Mouse (Mus musculus) limb, embryonic 14.5 days (tissue): Measurements from ENCODE around the gene Art4. TPM values are rescaled to one million over a fixed set of nuclear protein-coding genes. Genes with fewer than 3 reads are reported as not detected.
"Not testable (repeated sequence)": the region's sequence is repeated elsewhere in the genome, so short reads cannot be mapped to it uniquely, and the experiment has no call there.

ENCODE experiments used
- ATAC-seq: fragments of 200-750 bp; cut with Nextera tagmentation; 2 replicates; pipeline ENCODE4 v1.8.0; 2017; ENCODE audit warnings: low read depth, moderate number of reproducible peaks, moderate TSS enrichment; ENCODE audit not compliant: low FRiP score
- DNase-seq: peaks from one replicate; pipeline ENCODE4 v3.0.0-alpha.2; 2015; ENCODE audit warnings: low spot score
- H3K27ac ChIP-seq: fragments of 300-500 bp; sonication (generic); replicated peaks from 2 replicates; pipeline ENCODE4 v1.5.1; 2014; ENCODE audit warnings: low read depth, mild to moderate bottlenecking, low read length, moderate library complexity, mixed read lengths
- H3K27me3 ChIP-seq: fragments of 300-500 bp; sonication (generic); 2 replicates; pipeline ENCODE4 v1.6.1; 2014; ENCODE audit warnings: low read length, mixed read lengths; ENCODE audit not compliant: control insufficient read depth, insufficient read depth
- H3K36me3 ChIP-seq: fragments of 300-500 bp; sonication (generic); 2 replicates; pipeline ENCODE4 v1.6.1; 2014; ENCODE audit warnings: mild to moderate bottlenecking, low read length, moderate library complexity, mixed read lengths; ENCODE audit not compliant: control insufficient read depth, insufficient read depth
- H3K4me1 ChIP-seq: fragments of 300-500 bp; sonication (generic); 2 replicates; pipeline ENCODE4 v1.6.1; 2014; ENCODE audit warnings: antibody characterized with exemption, low read length, mixed read lengths; ENCODE audit not compliant: control insufficient read depth, insufficient read depth
- H3K4me2 ChIP-seq: fragments of 300-500 bp; sonication (generic); replicated peaks from 2 replicates; pipeline ENCODE4 v1.6.1; 2014; ENCODE audit warnings: low read depth, mild to moderate bottlenecking, low read length, moderate library complexity; ENCODE audit not compliant: severe bottlenecking
- H3K4me3 ChIP-seq: fragments of 300-500 bp; sonication (generic); replicated peaks from 2 replicates; pipeline ENCODE4 v1.5.1; 2014; ENCODE audit warnings: low read length
- H3K9ac ChIP-seq: fragments of 300-500 bp; sonication (generic); 2 replicates; pipeline ENCODE4 v1.6.1; 2014; ENCODE audit warnings: mild to moderate bottlenecking, low read depth, low read length, moderate library complexity; ENCODE audit not compliant: severe bottlenecking
- H3K9me3 ChIP-seq: fragments of 300-500 bp; sonication (generic); 2 replicates; pipeline ENCODE4 v1.6.1; 2016; ENCODE audit warnings: low read length; ENCODE audit not compliant: control insufficient read depth
- POLR2A ChIP-seq: fragments of 200-500 bp; IDR thresholded peaks from 2 replicates; pipeline ENCODE4 v1.8.0; 2012; ENCODE audit warnings: inconsistent platforms, mild to moderate bottlenecking, moderate library complexity, borderline replicate concordance; ENCODE audit not compliant: insufficient read depth, insufficient read length; ENCODE audit errors: extremely low read depth
- WGBS: fragments of 180-500 bp; shearing (Covaris S2); extraction: QIAGEN DNeasy Blood & Tissue Kit; methylation state at CpG from one replicate; pipeline ENCODE4 v1.1.7; 2014; 5-methylcytosine and 5-hydroxymethylcytosine counted together
- polyA plus RNA-seq, 2 experiments: library from polyadenylated mRNA; depleted of rRNA in 1 of 2; stranded (reverse) in 1 of 2; unstranded in 1 of 2; fragments of >200 nt; fragmentation: Nextera tagmentation in 1 of 2; extraction: Ambion mirVana in 1 of 2; gene quantifications; 2 replicates each; pipeline versions ENCODE4 v1.2.1 to v1.2.3; 2012 to 2014

Art4 gene
- polyA plus RNA-seq, 2 experiments = 2.6 to 3.1 TPM

GRCm38 (mm10) chr6:136894532-136895339 lies 37.2 kb upstream of the Art4 start:
- peak; percentile 45 for DNase-seq
- Histone ChIP-seq H3K4me1 (peaks cover 23% of the 10 kb centered on the region), H3K27ac (no peak overlapping the region), H3K36me3 (no peaks in the 10 kb centered on the region), H3K9me3 (no peaks in the 10 kb centered on the region), H3K27me3 (no peaks in the 10 kb centered on the region), H3K4me2 (no peak overlapping the region), H3K4me3 (no peak overlapping the region), H3K9ac (no peak overlapping the region)
- no peak for ATAC-seq
- WGBS = 46% methylated on average over 15 of the region's 15 CpGs
- no peak for TF ChIP-seq POLR2A

DNA sequence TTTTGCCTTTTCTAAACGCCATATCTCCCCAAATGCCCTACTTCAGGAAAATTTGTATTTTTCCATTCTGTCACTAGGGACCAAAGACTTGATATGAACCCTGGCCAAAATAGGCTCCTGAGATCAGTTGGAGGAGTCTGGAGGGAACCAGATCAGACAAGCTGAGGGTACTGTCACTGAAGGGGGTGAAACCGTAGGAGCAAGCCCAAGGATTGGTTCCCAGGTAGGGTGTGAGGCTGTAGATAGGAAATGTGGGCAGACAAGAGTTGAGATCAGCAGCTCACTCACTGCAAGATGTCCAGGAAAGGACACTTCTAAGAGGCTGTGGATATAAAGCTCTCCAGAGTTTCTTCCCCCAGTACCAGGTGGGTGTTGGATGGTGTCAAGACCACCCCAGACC lies 34.5 kb upstream of the Art4 start:
- 91% methylated on average over 2 of the region's 2 CpGs for WGBS
- no peaks in the 10 kb centered on the region for H3K27me3 ChIP-seq
- no peak overlapping the region for H3K9ac ChIP-seq
- ATAC-seq (no peak), DNase-seq (no peak)
- no peak overlapping the region for H3K27ac ChIP-seq
- no peaks in the 10 kb centered on the region for H3K9me3 ChIP-seq
- no peak overlapping the region for H3K4me2 ChIP-seq
- H3K36me3 ChIP-seq = no peaks in the 10 kb centered on the region
- H3K4me1 ChIP-seq = peaks cover 23% of the 10 kb centered on the region
- H3K4me3 ChIP-seq = no peak overlapping the region
- no peak for TF ChIP-seq POLR2A

- peaks cover 13% of the 10 kb centered on the region for H3K4me1 ChIP-seq
- no peak for TF ChIP-seq POLR2A
- DNase-seq (no peak), ATAC-seq (no peak)
- no peak overlapping the region for H3K9ac ChIP-seq
- no peaks in the 10 kb centered on the region for H3K36me3 ChIP-seq
- H3K9me3 ChIP-seq = no peaks in the 10 kb centered on the region
- no peak overlapping the region for H3K4me2 ChIP-seq
- no peak overlapping the region for H3K27ac ChIP-seq
- H3K4me3 ChIP-seq = no peak overlapping the region
- no peaks in the 10 kb centered on the region for H3K27me3 ChIP-seq
- WGBS = 90% methylated on average over 6 of the region's 6 CpGs
Measured at GRCm38 (mm10) chr6:136889554-136889953, 32.0 kb upstream of the Art4 start.

DNA sequence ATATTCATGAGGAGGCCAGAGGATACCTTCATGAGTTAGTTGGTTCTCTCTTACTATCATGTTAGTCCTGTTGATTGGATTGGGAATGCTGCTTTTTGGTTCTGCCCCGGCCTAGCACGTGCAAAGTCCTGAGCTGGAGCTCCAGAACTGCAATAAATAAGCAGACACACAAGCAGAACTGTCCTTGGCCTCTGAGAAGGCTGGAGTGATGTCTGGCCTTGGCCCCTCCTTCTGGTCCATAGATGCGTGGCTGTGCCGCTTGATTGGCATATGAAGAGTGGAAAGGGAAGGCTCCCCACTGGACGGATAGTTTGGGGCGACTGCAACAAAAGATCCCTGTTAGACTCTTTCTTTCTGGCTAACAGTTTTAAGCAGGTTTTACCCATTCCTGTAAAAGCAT lies 31.5 kb upstream of the Art4 start:
- H3K4me3 ChIP-seq = no peak overlapping the region
- TF ChIP-seq POLR2A = no peak
- H3K4me2 ChIP-seq = no peak overlapping the region
- no peaks in the 10 kb centered on the region for H3K9me3 ChIP-seq
- H3K36me3 ChIP-seq = no peaks in the 10 kb centered on the region
- no peak for DNase-seq
- 89% methylated on average over 6 of the region's 6 CpGs for WGBS
- H3K27me3 ChIP-seq = no peaks in the 10 kb centered on the region
- H3K9ac ChIP-seq = no peak overlapping the region
- ATAC-seq = no peak
- H3K4me1 ChIP-seq = peaks cover 8% of the 10 kb centered on the region
- no peak overlapping the region for H3K27ac ChIP-seq

DNA sequence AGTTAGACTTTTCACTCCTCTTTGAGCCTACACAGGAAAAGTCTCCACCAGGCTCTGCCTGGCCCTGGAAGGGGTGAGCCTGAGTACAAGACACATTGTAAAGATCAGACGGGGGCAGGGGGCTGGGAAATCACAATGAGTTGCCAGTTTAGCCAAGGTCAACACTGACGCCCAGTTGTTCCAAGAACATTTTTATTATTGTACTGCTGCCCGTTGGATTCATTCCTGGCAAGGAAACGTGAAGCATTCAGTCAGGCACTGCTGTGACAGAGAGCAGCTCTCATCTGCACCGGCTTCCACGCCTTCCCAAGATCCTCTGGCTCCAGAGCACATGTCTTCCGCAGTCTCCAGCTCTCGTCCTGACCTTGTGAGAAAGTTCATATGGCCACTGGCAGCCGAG lies 30.3 kb upstream of the Art4 start:
- 54% methylated on average over 9 of the region's 9 CpGs for WGBS
- H3K27ac ChIP-seq = no peak overlapping the region
- H3K4me2 ChIP-seq = no peak overlapping the region
- no peak overlapping the region for H3K9ac ChIP-seq
- H3K36me3 ChIP-seq = no peaks in the 10 kb centered on the region
- TF ChIP-seq POLR2A = no peak
- no peaks in the 10 kb centered on the region for H3K27me3 ChIP-seq
- H3K9me3 ChIP-seq = no peaks in the 10 kb centered on the region
- no peak overlapping the region for H3K4me3 ChIP-seq
- ATAC-seq (no peak), DNase-seq (no peak)
- no peaks in the 10 kb centered on the region; the same call in 1 of the 2 replicates for H3K4me1 ChIP-seq

DNA sequence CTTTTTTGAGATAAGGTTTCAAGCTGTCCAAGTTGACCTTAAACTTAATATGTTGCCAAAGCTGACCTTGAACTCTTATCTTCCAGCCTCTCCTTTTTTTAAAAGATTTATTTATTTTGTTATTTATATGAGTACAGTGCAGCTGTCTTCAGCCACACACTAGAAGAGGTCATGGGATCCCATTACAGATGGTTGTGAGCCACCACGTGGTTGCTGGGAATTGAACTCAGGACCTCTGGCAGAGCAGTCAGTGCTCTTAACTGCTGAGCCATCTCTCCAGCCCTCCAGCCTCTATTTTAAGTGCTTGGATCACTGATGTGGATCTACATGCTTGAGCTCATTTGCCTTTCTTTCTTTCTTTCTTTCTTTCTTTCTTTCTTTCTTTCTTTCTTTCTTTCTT lies 27.2 kb upstream of the Art4 start:
- H3K4me2 ChIP-seq, ATAC-seq, H3K9me3 ChIP-seq, H3K4me3 ChIP-seq, H3K27ac ChIP-seq, H3K4me1 ChIP-seq, H3K9ac ChIP-seq, H3K27me3 ChIP-seq, H3K36me3 ChIP-seq, DNase-seq: not testable (repeated sequence)
- WGBS = 36% methylated on average over 1 of the region's 1 CpGs
